Mouse (Mus musculus) C2C12 (cell line): ENCODE results near the gene Spns2.

Experiments
- CTCF ChIP-seq: IDR thresholded peaks from one replicate; pipeline ENCODE4 v1.5.1; 2011; ENCODE audit not compliant: control insufficient read depth, insufficient read depth, insufficient read length
- MAX ChIP-seq: IDR thresholded peaks from one replicate; pipeline ENCODE4 v1.6.1; 2011; ENCODE audit warnings: mild to moderate bottlenecking, control low read depth
- USF1 ChIP-seq: IDR thresholded peaks from one replicate; pipeline ENCODE4 v1.6.1; 2011; ENCODE audit warnings: low read depth, mild to moderate bottlenecking, control low read depth, moderate library complexity

- TF ChIP-seq CTCF = no peak
- no peak for TF ChIP-seq MAX
- TF ChIP-seq USF1 = no peak
Observed at GRCm38 (mm10) chr11:72411093-72411921, 78.4 kb downstream of the Spns2 start, which contains the start of gene Smtnl2.
